Mouse (Mus musculus) liver, embryonic 15.5 days (tissue): ENCODE results near the gene Tnf. TPM values are rescaled to one million over a fixed set of nuclear protein-coding genes. Genes with fewer than 3 reads are reported as not detected.

Experiments
- ATAC-seq: fragments of 200-750 bp; cut with Nextera tagmentation; 2 replicates; pipeline ENCODE4 v1.8.0; 2017; ENCODE audit warnings: moderate number of reproducible peaks, mild to moderate bottlenecking, moderate library complexity; ENCODE audit not compliant: insufficient read depth
- H3K27ac ChIP-seq: fragments of 300-500 bp; sonication (generic); replicated peaks from 2 replicates; pipeline ENCODE4 v1.5.1; 2015; ENCODE audit warnings: mild to moderate bottlenecking, inconsistent platforms
- H3K27me3 ChIP-seq: fragments of 300-500 bp; sonication (generic); 2 replicates; pipeline ENCODE4 v1.6.1; 2015; ENCODE audit warnings: mild to moderate bottlenecking, inconsistent platforms
- H3K36me3 ChIP-seq: fragments of 300-500 bp; sonication (generic); replicated peaks from 2 replicates; pipeline ENCODE4 v1.6.1; 2015; ENCODE audit warnings: moderate library complexity, mild to moderate bottlenecking, inconsistent platforms
- H3K4me1 ChIP-seq: fragments of 300-500 bp; sonication (generic); replicated peaks from 2 replicates; pipeline ENCODE4 v1.6.1; 2015; ENCODE audit warnings: inconsistent platforms
- H3K4me2 ChIP-seq: fragments of 300-500 bp; sonication (generic); 2 replicates; pipeline ENCODE4 v1.6.1; 2015; ENCODE audit warnings: moderate library complexity, mild to moderate bottlenecking, inconsistent platforms
- H3K4me3 ChIP-seq: fragments of 300-500 bp; sonication (generic); replicated peaks from 2 replicates; pipeline ENCODE4 v1.5.1; 2015; ENCODE audit warnings: mild to moderate bottlenecking, inconsistent platforms
- H3K9ac ChIP-seq: fragments of 300-500 bp; sonication (generic); 2 replicates; pipeline ENCODE4 v1.6.1; 2015; ENCODE audit warnings: moderate library complexity, mild to moderate bottlenecking, inconsistent platforms
- H3K9me3 ChIP-seq: fragments of 300-500 bp; sonication (generic); replicated peaks from 2 replicates; pipeline ENCODE4 v1.6.1; 2016; ENCODE audit warnings: inconsistent platforms
- WGBS: fragments of 180-500 bp; shearing (Covaris S2); methylation state at CpG from one replicate; pipeline ENCODE4 v1.1.7; 2015; ENCODE audit warnings: mixed read lengths; ENCODE audit not compliant: insufficient replicate concordance; 5-methylcytosine and 5-hydroxymethylcytosine counted together
- polyA plus RNA-seq: library from polyadenylated mRNA; unstranded; fragments of >200 nt; fragmentation: Nextera tagmentation; extraction: Ambion mirVana; gene quantifications from 2 replicates; pipeline ENCODE4 v1.2.1, GENCODE M21; 2015

The Tnf gene
- 0.31 and 0.36 TPM in 2 replicates for polyA plus RNA-seq

DNA sequence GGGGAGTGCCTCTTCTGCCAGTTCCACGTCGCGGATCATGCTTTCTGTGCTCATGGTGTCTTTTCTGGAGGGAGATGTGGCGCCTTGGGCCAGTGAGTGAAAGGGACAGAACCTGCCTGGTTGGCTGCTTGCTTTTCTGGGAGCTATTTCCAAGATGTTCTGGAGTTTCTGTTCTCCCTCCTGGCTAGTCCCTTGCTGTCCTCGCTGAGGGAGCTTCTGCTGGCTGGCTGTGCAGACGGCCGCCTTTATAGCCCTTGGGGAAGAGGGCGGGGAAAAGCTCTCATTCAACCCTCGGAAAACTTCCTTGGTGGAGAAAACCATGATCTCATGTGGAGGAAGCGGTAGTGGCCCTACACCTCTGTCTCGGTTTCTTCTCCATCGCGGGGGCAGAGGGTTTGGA lies at the start of gene Tnf:
TSS of gene Tnf (minus strand) at position 221 of the 400 bp plus-strand sequence.
- Histone ChIP-seq H3K36me3 (no peaks in the 10 kb centered on the region), H3K9ac (peak within 1 kb of the TSS; percentile 30; the same call in 1 of the 2 replicates), H3K27ac (peak within 1 kb of the TSS; percentile 71), H3K4me2 (peak within 1 kb of the TSS; percentile 41), H3K4me3 (peak within 1 kb of the TSS; percentile 40), H3K4me1 (peaks cover 11% of the 10 kb centered on the region; the same call in 1 of the 2 replicates), H3K27me3 (peaks cover 73% of the 10 kb centered on the region), H3K9me3 (no peaks in the 10 kb centered on the region)
- 8% methylated on average over 13 of the region's 13 CpGs for WGBS
- ATAC-seq, result no peak

GRCm38 (mm10) chr17:35251162-35251719 lies 49.4 kb upstream of the Tnf start:
- Histone ChIP-seq H3K4me2 (no peak overlapping the region), H3K36me3 (peaks cover 80% of the 10 kb centered on the region), H3K9ac (no peak overlapping the region), H3K4me1 (peaks cover 14% of the 10 kb centered on the region), H3K4me3 (no peak overlapping the region), H3K27ac (0 out of 2 replicates have a peak overlapping the region, but pooled peaks have one; percentile 2), H3K27me3 (no peaks in the 10 kb centered on the region), H3K9me3 (no peaks in the 10 kb centered on the region)
- ATAC-seq, result no peak
- WGBS, result 80% methylated on average over 15 of the region's 15 CpGs

- Histone ChIP-seq H3K9ac (no peak overlapping the region), H3K4me3 (no peak overlapping the region), H3K4me2 (no peak overlapping the region), H3K36me3 (peaks cover 87% of the 10 kb centered on the region), H3K27me3 (no peaks in the 10 kb centered on the region), H3K9me3 (no peaks in the 10 kb centered on the region), H3K4me1 (peaks cover 21% of the 10 kb centered on the region), H3K27ac (0 out of 2 replicates have a peak overlapping the region, but pooled peaks have one; percentile 2)
- ATAC-seq, result no peak
- 88% methylated on average over 3 of the region's 3 CpGs for WGBS
These were observed 48.7 kb upstream of the Tnf start for GRCm38 (mm10) chr17:35250348-35251120.

DNA sequence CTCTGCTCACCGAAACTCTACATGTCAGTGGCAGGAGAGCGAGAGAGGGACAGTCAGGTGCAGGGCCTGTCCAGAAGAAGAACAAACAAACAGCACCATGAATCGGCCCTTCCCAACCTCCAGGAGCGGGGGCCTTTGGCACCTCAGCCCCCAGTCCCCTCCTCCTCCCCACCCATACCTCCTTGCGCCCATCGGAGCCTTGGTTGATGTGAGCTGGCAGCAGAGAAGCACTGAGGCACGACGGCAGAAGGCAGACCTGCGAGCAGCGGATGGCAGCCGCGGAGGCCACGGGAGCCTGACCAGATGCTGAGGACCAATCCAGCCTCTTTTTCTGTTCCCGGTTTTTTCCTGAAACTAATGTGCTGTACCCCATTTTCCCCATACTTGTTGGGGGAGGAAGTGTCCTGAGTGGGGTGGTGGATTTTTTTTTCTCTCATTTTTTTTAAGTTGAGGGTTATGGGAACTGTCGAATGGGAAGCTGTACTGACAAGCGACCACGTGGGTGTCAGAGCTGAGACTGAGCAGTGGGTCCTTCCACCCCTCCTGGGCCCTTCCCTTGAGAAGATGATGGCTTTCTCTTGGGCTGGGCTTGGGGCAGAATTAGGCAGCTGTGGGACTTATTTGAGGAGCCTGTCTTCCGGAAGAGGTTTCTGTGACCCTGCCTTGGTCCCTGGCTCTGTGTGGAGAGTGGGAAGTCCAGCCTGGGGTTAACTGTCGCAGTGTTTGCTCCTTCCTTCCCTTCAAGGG lies 47.8 kb upstream of the Tnf start:
- ATAC-seq, result no peak
- Histone ChIP-seq H3K27me3 (no peaks in the 10 kb centered on the region), H3K9me3 (no peaks in the 10 kb centered on the region), H3K9ac (no peak overlapping the region), H3K36me3 (peaks cover 96% of the 10 kb centered on the region), H3K4me2 (no peak overlapping the region), H3K4me3 (no peak overlapping the region), H3K27ac (no peak overlapping the region), H3K4me1 (peaks cover 30% of the 10 kb centered on the region)
- WGBS, result 88% methylated on average over 19 of the region's 19 CpGs

DNA sequence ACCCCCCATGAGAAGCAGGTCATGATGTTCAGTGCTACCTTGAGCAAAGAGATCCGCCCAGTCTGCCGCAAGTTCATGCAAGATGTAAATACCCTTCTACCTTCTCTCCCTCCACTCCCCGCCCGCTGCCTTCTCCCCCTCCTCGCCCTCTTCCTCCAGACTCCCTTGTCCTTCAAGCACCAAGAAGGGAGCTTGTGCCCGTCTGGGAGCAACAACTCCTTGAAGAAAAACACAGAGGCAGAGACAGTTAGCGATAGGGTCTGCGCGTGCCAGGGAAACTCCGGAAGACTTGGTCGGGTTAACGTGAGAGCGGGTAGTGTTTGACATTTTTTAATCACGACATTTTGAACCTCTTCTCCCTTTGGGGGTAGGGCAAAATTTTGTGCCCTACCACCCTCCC lies 47.2 kb upstream of the Tnf start:
- Histone ChIP-seq H3K27me3 (no peaks in the 10 kb centered on the region), H3K4me2 (no peak overlapping the region), H3K27ac (no peak overlapping the region), H3K9me3 (no peaks in the 10 kb centered on the region), H3K4me1 (peaks cover 37% of the 10 kb centered on the region), H3K36me3 (peaks cover 99% of the 10 kb centered on the region), H3K9ac (no peak overlapping the region), H3K4me3 (no peak overlapping the region)
- no peak for ATAC-seq
- 91% methylated on average over 14 of the region's 14 CpGs for WGBS

DNA sequence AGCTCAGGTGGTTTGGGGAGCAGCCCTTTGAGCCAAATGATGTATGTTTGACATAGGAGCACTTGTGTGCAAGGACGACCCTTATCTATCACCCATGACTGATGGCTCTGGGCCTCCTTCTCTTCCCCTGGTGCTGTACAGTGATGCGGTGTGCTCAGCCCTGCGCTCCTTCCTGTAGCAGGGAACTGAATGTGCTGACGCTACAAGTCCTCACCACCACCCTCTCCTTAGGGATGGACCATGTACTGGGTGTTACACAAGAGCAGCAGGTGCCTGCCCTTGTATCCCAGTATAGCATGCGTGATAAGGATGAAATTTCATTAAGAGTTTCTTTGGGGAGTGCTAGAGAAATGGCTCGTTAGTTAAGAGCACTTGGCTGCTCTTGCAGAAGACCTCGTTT lies 45.3 kb upstream of the Tnf start:
- ATAC-seq, result no peak
- Histone ChIP-seq H3K36me3 (peaks cover 91% of the 10 kb centered on the region), H3K27me3 (no peaks in the 10 kb centered on the region), H3K9me3 (no peaks in the 10 kb centered on the region), H3K4me3 (no peak overlapping the region), H3K9ac (no peak overlapping the region), H3K4me2 (no peak overlapping the region), H3K4me1 (peaks cover 50% of the 10 kb centered on the region), H3K27ac (no peak overlapping the region)
- 79% methylated on average over 7 of the region's 7 CpGs for WGBS

DNA sequence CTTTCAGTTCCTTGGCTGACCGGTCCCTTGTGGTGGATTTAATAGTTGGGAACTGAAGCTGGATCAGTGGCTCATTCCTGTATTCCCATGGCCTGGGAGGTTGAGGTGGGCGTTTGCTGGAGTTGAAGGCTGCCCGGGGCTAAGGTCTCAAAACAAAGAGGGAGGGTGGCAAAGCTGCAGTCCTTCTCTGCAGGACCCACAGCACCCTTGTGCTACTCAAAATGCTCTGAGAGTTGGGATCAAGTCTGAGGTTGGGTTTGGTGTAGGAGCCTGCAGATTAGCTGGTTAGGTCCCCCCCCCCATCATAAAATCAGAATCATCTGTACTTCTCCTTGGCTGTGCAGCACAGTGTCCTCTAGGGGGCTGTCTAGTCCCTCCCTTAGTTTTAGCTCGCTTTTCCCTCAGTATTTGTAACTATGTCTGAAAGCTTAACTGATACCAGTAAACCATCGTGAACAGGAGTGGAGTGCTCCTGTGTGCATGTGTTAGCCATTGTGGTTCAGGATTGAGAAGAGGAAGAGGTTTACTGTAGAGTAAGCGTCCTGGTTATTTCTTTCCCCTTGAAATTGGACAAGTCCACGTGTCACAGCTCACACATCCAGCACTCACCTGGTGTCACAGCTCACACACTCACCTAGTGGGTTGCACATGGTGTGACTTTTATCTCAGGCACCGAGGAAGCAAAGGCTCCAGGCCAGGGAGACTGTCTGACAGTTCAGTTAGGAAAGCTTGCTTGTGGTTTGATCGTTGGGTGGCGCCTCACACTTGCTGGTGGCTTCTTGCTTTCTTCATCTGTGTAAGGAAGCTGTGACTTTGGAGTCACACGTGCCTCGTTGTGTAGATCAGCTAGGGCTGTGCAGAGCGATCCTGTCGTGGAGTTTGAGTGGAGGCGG lies 44.2 kb upstream of the Tnf start:
- peaks cover 80% of the 10 kb centered on the region for H3K36me3 ChIP-seq
- H3K9ac ChIP-seq, result no peak overlapping the region
- 66% methylated on average over 15 of the region's 15 CpGs for WGBS
- no peak overlapping the region for H3K4me3 ChIP-seq
- no peaks in the 10 kb centered on the region for H3K9me3 ChIP-seq
- H3K27me3 ChIP-seq, result no peaks in the 10 kb centered on the region
- no peak for ATAC-seq
- H3K4me1 ChIP-seq, result peaks cover 52% of the 10 kb centered on the region
- 0 out of 2 replicates have a peak overlapping the region, but pooled peaks have one; percentile 6 for H3K4me2 ChIP-seq
- no peak overlapping the region for H3K27ac ChIP-seq

DNA sequence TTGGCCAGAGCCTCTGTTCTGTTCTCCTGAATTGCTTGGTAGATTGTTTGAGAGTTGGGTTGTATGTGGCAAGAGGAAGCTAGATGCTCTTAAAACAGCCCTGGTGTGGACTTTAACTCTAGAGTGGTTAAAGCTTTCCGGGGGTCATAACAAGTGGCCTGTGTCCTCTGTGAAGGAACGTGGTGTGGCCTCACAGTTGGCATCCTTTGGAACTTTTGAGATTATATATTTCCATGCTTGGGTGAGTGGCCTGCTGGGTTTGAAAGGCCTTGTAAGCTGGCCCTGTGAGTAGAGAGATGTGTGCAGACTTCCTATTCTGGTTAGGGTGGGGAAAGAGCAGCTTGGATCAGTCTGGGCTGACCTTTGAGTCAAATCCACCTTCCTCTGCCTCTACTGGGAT lies 43.2 kb upstream of the Tnf start:
- Histone ChIP-seq H3K36me3 (peaks cover 70% of the 10 kb centered on the region), H3K4me3 (peak overlapping the region; percentile 93; the same call in 1 of the 2 replicates)

DNA sequence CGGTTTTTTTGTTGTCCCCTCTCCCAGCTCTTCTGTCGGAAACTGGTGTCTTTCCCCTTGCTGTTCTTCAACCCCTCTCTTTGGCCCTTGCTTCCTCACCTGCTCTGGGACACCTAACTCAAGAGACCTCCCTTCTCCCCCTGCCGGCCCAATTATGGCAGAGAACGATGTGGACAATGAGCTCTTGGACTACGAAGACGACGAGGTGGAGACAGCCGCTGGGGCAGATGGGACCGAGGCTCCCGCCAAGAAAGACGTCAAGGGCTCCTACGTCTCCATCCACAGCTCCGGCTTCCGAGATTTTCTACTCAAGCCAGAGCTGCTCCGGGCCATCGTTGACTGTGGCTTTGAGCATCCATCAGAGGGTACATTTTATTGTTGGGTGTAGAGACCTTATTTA lies 41.3 kb upstream of the Tnf start:
- peak overlapping the region; percentile 94 for H3K27ac ChIP-seq
- peaks cover 51% of the 10 kb centered on the region for H3K36me3 ChIP-seq
- H3K9ac ChIP-seq, result peak overlapping the region; percentile 94
- 5% methylated on average over 16 of the region's 16 CpGs for WGBS
- H3K4me1 ChIP-seq, result peaks cover 61% of the 10 kb centered on the region
- H3K4me3 ChIP-seq, result peak overlapping the region; percentile 93
- no peaks in the 10 kb centered on the region for H3K27me3 ChIP-seq
- H3K9me3 ChIP-seq, result no peaks in the 10 kb centered on the region
- no peak for ATAC-seq
- H3K4me2 ChIP-seq, result peak overlapping the region; percentile 84

More for the DNA sequence above, 43.2 kb upstream of the Tnf start:
- Histone ChIP-seq H3K27me3 (no peaks in the 10 kb centered on the region), H3K27ac (no peak overlapping the region), H3K9me3 (no peaks in the 10 kb centered on the region), H3K9ac (0 out of 2 replicates have a peak overlapping the region, but pooled peaks have one; percentile 30), H3K4me2 (peak overlapping the region; percentile 84), H3K4me1 (peaks cover 56% of the 10 kb centered on the region)
- no peak for ATAC-seq
- 82% methylated on average over 2 of the region's 2 CpGs for WGBS
